16 mouse cellular contexts compared by ENCODE assay signal in the genomic region with DNA sequence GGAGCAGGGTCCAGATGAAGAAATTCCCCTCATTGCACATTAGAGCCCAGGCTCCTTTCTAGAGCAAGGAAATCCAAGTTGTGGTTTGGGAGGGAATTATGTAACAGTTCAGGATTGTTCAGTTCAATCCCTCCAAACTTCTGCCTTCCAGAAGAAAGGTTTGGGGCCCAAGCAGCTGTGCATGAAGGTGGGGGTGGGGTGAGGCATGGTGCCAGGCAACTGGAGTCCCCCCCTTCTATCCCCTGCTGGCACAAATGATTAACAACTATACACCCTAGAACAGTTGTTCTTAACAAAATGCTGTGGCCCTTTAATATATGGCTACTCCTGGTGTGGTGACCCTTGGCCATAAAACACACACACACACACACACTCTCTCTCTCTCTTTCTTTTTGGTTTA.
"Had no signal": no experiment of that assay in that cellular context is flagged by ENCODE, and none has a peak within 500 bp of the region (broad histone marks: within the 10 kb centered on the region; RNA-seq: fewer than 3 reads in every experiment).

No protein-coding gene starts in this region.

- H3K4me3 ChIP-seq: left cerebral cortex, adult 2 months; liver, embryonic 12.5 days; liver, embryonic 15.5 days; midbrain, embryonic 10.5 days; midbrain, embryonic 13.5 days had no signal

- H3K9ac ChIP-seq: liver, embryonic 12.5 days; liver, embryonic 15.5 days; midbrain, embryonic 13.5 days had no signal

- H3K27me3 ChIP-seq: liver, embryonic 12.5 days; liver, embryonic 15.5 days; megakaryocyte, embryonic 14.5 days; midbrain, embryonic 13.5 days had no signal

- H3K27ac ChIP-seq: kidney, postnatal 0 days; left cerebral cortex, adult 2 months; liver, embryonic 12.5 days; liver, embryonic 15.5 days; macrophage had no signal

- H3K36me3 ChIP-seq: liver, embryonic 12.5 days had no signal

- H3K9me3 ChIP-seq: liver, embryonic 12.5 days; liver, embryonic 15.5 days; midbrain, embryonic 10.5 days; midbrain, embryonic 13.5 days had no signal

- DNase-seq: kidney, adult 18-20 months; kidney, adult 9 months; kidney, postnatal 25 days; layer of hippocampus, postnatal 36 days; lung, adult 2 months had no signal

- H3K4me2 ChIP-seq: liver, embryonic 12.5 days; liver, embryonic 15.5 days; midbrain, embryonic 13.5 days had no signal

- ATAC-seq: inflammation-experienced regulatory T-cells, adult 6 months; intestine, embryonic 16.5 days; liver, embryonic 12.5 days; midbrain, embryonic 13.5 days; midbrain, embryonic 16.5 days had no signal

- H3K4me1 ChIP-seq: liver, embryonic 12.5 days; liver, embryonic 15.5 days had no signal
